Mouse (Mus musculus): ENCODE measurements around the gene Cbx4.
"Not testable (repeated sequence)": the region's sequence is repeated elsewhere in the genome, so short reads cannot be mapped to it uniquely, and the experiment has no call there.

Cbx4 gene

DNA sequence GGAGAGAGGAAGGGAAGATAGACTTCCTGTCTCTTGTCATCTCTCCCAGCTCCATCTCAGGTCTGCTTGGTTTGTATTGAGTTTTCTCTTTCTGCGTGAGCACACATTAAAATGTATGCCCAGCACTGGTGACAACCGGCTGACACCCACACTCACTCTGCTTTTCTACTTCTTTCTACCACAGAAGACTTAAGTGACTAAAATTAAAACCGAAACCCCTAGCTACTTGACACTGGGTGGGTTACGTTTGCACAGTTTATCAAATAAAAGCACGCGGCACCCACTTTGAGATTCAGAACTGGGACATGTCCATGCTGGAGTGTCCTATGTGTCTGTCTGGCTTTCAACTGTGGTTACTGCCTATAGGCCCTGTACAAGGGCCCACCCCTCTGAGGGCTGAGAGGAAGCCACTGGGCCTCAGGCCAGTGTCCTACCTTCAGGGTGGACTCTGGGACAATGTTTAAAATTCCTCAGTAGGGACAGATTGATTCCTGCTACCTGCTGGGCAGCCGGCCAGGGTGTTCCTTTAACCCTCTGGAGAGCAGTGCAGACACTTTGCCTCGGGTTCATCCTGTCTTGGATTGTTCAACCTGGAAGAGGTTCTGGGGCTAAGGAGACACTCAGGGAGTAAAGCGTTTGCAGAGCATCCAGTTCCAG is 23.5 kb upstream of the Cbx4 start:
- in situ Hi-C loops (cut with MboI, MseI): no loop called here

DNA sequence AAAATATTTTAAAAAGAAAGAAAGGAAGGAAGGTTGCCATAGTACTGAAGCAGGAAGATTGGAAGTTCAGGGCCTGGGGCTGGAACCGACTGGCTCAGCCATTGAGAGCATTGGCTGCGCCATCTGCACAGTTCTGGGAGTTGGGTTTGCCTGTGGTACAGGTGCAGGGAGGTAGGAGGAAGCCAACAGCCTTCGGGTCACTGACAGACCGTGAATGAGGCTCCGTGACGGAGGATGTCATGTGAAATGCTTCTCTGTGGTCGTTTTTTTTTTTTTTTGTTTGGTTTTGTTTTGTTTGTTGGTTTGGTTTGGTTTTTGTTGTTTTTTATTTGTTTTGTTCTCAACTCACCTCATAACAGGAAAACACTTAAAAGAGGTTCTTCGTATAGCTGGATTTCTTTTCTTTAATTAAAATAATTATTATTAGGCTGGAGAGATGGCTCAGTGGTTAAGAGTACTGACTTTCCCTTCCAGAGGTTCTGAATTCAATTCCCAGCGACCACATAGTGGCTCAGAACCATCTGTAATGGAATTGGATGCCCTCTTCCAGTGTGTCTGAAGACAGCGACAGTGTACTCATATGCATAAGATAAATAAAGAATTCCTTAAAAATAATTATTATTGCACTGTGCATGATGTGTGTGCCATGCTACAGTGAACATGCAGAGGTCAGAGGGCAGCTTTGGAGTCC is 22.7 kb upstream of the Cbx4 start:
- in situ Hi-C loops (cut with MboI, MseI): no loop called here

- in situ Hi-C loops (cut with MboI, MseI): no loop called here
These were observed 20.3 kb upstream of the Cbx4 start for GRCm38 (mm10) chr11:119106289-119106688.

DNA sequence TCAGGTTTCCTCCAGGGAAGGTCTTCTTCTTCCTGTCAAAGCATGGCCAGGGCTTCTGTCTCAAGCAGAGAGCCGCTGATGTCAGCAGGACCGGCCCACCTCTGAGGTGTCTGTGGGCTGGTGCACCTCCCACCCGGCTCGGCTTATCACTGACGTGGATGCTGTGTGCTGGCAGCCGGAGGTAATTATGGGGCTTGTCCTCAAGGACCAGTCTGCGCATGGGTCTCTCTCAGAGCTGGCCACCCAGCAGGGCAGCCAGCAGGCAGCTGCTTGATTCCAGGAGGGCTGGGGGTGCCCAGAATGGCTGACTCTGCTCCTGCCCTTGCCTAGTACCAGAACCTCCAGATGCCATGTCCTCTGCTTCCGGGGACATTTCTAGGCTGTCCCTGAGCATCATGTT is 19.7 kb upstream of the Cbx4 start:
- in situ Hi-C loops (cut with MboI, MseI): no loop called here

DNA sequence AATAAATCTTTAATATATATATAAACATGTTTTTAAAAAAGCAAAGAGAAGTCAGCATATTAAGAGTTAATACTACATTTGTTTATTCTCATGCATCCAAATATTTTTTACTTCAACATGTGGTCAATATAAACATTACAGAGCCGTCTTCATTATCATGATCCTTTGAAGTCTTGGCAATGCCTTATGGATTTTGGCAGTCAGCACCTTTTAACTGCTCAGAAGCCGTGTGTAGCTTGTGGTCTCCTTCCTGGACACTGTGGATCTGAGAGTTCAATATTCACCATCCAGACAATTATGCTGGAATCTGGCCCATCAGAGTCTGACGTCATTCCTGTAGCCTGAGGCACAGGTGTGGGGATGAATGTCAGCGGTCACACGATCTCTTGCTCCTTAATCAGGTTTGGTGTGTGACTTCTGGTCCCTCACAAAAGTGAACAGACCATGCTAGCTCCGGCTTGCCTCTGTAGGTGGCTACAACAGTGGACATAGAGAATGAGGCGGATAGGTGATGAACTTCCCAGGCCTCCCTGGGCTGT is 19.1 kb upstream of the Cbx4 start:
- in situ Hi-C loops (cut with MboI, MseI): no loop called here

DNA sequence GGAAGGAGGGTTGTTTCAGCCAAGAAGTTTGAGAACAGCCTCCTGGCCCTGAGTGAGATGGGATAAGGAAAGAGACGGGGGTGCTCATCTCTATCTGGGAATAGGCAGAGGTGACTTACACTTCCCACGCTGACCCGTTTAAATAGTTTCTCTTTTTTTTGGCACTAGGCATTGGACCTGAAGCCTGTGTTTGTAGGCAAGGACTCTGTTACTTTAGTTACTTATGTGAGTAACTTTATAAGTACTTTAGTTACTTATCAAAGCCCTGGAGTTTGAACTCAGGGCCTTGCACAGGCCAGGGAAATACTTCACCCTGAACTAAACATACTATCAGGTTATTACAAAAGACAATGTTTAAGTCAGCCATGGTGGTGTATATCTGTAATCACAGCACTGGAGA is 18.0 kb upstream of the Cbx4 start:
- in situ Hi-C loops (cut with MboI, MseI): no loop called here

DNA sequence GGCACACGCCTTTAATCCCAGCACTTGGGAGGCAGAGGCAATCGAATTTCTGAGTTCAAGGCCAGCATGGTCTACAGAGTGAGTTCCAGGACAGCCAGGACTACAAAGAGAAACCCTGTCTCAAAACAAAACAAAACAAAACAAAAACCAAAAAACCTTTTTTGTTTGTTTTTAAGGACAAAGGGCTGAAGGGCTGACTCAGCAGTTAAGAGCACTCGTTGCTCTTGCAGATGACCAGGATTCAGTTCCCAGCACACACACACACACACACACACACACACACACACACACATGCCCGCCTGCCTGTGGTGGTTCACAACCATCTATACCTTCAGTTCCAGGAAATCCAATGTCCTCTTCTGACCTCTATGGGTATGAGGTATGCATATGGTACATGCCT is 14.3 kb upstream of the Cbx4 start:
- in situ Hi-C loops (cut with MboI, MseI): not testable (repeated sequence)

DNA sequence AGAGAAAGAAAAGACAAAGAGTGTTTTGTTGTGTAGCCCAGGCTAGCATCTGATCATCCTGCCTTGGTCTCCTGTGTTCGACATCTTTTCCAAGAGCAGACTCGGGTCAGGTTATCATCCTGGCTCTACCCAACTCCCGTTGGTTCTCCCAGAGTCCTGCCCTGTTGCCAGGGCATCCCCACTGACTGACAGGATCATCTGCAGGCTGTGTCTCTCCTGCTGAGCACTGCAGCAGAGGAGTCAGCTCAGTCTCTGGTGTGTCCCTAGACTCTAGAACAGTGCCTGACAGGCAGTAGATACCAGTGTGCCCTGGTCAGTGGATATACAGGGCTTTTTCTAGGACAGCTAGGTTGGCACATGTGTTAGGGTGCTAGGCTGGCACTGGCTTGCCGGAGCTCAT is 12.2 kb upstream of the Cbx4 start:
- in situ Hi-C loops (cut with MboI, MseI): loop anchor here in 1 of 2 experiments (5.0 kb wide), 1 partner anchor 99 kb away; no protein-coding TSS in a partner anchor

- in situ Hi-C loops (cut with MboI, MseI): loop anchor here in 1 of 2 experiments (5.0 kb wide), 1 partner anchor 102 kb away; no protein-coding TSS in a partner anchor
These were observed 9.4 kb upstream of the Cbx4 start for GRCm38 (mm10) chr11:119095441-119095840.

DNA sequence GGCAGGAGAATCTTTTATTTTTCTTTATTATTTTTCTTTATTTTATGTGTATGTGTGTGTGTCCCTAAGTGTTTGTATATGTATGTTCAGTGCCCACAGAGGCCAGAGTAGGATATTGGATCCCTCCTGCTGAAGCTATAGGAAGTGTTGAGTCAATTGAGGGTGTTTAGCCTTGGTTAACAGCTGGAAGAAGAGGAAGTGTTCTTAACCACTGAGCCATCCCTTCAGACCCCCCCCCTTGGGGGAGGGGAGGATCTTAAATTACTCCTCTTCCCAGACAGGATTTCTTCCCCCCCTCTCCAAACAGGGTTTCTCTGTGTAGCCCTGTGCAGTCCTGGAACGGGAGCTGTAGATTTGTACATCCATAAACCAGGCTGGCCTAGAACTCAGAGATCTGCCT is 7.3 kb upstream of the Cbx4 start:
- in situ Hi-C loops (cut with MboI, MseI): loop anchor here in 1 of 2 experiments (5.0 kb wide), 1 partner anchor 99 kb away; no protein-coding TSS in a partner anchor

GRCm38 (mm10) chr11:119092286-119092685 is 6.3 kb upstream of the Cbx4 start:
- in situ Hi-C loops (cut with MboI, MseI): loop anchor here in 1 of 2 experiments (5.0 kb wide), 1 partner anchor 100 kb away; no protein-coding TSS in a partner anchor

DNA sequence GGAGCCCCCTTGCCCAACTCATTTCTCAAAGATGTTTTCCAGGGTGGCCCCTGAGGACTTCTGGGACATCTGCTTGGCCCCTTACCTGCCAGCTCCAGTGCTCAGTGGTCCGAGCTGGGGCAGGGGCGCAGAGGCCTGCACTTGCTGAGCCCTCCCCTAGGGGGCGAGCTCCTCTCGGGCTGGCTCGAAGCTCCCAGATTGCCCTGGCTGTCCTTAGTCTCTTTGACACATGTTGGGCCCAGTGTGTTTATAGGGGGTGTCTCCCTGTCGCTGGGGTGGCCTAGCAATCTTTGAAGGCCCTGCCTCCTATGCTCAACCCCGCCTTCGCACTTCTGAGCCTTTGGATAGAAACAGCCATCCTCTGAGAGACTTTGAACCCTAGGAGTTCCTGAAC is 5.6 kb upstream of the Cbx4 start:
- in situ Hi-C loops (cut with MboI, MseI): loop anchor here in 1 of 2 experiments (5.0 kb wide), 1 partner anchor 101 kb away; no protein-coding TSS in a partner anchor

DNA sequence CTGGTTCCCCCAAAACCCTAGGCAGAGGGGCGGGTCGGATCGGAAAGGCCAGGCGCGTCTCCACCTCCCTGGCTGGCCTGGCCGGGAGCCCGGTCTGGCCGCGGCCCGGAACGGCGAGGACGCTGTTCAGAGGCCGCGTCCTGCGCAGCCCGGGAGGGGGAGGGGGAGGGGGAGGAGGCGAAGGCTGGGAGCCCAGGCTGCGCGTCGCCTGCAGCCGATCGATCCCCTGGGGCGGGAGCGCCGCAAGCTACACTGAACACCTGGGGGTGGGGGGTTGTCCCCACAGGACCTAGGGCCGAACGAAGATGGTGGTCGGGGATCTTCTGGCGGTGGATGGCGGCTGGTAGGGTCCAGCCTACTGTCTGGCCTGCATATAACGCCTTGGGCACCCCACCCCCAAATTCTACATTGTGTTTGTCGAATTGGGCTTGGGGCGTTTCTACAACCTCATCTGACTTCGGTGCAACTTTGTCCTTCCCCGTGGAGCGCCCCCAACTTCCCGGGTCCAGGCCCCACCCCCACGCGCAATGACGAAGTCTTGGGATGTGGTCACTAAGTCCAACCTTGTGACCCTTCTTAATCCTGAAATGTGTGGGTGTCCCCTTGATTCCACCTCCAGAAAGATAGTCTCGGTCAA is 5.1 kb upstream of the Cbx4 start:
- in situ Hi-C loops (cut with MboI, MseI): loop anchor here in 1 of 2 experiments (5.0 kb wide), 1 partner anchor 101 kb away; no protein-coding TSS in a partner anchor

GRCm38 (mm10) chr11:119090076-119090960 is 4.3 kb upstream of the Cbx4 start:
- in situ Hi-C loops (cut with MboI, MseI): loop anchor here in 1 of 2 experiments (5.0 kb wide), 1 partner anchor 102 kb away; no protein-coding TSS in a partner anchor

GRCm38 (mm10) chr11:119089235-119090075 is 3.4 kb upstream of the Cbx4 start:
- in situ Hi-C loops (cut with MboI, MseI): loop anchor here in 1 of 2 experiments (5.0 kb wide), 3 partner anchors 37 to 103 kb away; no protein-coding TSS in a partner anchor

DNA sequence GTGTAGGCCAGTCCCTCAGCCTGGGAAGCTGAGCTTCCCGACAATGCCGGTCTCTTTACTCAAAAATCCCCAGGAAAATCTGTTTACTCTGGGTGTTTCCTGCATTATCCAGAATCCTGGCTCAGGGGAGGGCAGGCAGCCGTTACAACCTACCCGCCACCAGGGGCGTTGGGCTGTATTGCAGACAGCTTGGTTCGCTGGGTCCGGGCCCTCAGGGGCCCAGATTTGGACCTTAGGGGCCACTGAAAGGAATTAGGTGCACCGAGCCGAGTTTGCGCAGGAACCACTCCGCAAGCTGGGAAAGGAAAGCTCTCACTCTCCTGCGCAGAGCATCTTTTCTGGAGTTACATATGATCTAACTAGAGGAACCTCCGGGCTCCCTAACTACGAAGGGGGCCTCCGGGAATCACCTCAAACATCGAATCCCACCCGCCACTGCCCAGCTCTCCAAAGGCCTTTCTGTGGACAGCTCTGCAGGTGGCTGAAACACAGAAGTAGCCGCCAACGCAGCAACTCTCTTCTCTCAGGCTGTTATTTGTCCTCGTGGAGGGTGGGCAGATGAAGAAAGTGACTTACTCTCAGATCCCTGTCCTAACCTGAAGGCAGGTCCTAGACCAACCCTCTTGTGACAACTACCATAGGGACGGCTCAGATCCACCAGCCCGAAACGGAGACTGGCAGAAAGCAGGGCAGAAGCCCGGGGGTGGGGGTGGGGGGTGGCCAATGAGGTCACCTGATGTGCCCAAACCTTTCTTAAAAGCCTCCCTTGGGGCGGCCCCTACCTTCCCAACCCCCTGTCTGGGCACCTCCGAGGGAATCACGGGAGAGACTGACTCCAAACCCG is 2.6 kb upstream of the Cbx4 start:
- in situ Hi-C loops (cut with MboI, MseI): loop anchor here in 1 of 2 experiments (5.0 kb wide), 2 partner anchors 36 to 74 kb away; no protein-coding TSS in a partner anchor

DNA sequence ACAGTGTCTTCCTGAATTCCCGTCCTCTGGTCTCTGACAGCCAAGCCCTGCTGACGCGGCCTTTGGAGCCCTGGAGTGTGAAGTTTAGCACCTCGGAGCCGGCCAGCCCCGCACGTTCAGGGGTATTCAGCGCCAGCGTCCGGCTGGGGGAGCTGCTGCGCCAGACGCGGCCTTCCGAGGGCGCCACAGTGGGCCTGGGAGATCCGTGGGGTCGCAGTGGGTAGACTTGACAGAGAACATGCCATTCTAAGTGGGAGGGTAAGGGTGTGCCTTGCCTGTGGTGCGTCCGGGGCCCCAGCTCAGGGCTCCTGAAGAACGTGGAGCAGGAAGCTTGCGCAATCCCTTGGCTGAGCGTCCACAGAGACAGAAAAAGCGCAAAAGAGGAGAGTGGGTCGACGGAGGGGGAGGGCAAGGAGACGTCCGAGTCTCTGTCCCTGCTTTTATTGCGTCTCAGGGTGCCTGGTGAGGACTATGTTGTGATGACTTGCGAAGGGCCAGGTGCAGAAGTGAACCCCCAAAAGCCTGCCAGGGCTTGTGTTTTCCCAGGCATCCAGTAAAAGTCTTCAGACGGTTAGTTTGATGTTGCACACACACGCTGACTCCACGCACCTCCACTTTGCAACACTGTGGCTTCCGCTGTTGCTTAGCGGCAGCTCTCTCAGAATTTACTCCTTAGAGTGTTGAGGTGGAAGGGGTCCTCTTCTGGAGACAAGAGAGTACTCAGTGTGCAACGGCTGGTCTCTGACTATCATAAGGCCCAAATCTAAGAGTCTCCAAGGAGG is 1.5 kb upstream of the Cbx4 start:
- in situ Hi-C loops (cut with MboI, MseI): loop anchor here in 1 of 2 experiments (5.0 kb wide), 2 partner anchors 35 to 75 kb away; no protein-coding TSS in a partner anchor

Measured in T-helper 17 cell (primary cell).